ENCODE assay signal across 21 mouse cellular contexts in the genomic region with DNA sequence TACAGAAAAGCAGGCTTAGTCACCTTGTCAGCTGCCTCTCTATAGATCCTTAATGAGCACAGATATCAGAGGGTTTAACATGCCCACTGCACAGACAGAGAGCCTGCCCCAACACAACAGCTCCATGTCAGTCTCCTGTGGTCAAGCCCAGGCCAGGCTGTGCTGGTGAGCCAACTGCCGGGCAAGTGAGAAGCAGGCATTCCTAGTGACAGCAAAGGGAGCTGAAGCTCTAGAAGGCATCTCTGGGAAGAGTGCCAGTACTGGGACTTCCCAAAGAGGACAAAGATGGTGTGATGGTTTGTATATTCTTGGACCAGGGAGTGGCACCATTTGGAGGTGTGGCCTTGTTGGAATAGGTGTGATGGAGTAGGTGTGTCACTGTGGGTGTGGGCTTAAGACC. TPM values are rescaled to one million over a fixed set of nuclear protein-coding genes. Genes with fewer than 3 reads are reported as not detected.
"Had no signal": no experiment of that assay in that cellular context is flagged by ENCODE, and none has a peak within 500 bp of the region (broad histone marks: within the 10 kb centered on the region; RNA-seq: fewer than 3 reads in every experiment).

No protein-coding gene starts in this region.

- H3K27ac ChIP-seq: liver, embryonic 15.5 days; lung, embryonic 15.5 days; macrophage; midbrain, embryonic 13.5 days; midbrain, embryonic 15.5 days; neural tube, embryonic 12.5 days; stomach, embryonic 15.5 days; stomach, postnatal 0 days had no signal

- DNase-seq: liver, postnatal 0 days; lung, adult 2 months; lung, postnatal 14 days; lung, postnatal 36 days; right cerebral cortex, postnatal 14 days; thymus, adult 18-20 months; thymus, postnatal 14 days; thymus, postnatal 36 days had no signal

- H3K4me3 ChIP-seq: liver, embryonic 15.5 days; lung, embryonic 15.5 days; megakaryocyte, embryonic 14.5 days; midbrain, embryonic 13.5 days; midbrain, embryonic 15.5 days; neural tube, embryonic 12.5 days; stomach, embryonic 15.5 days had no signal

RNA-seq across cellular contexts. Expression of a gene that starts 27.1 kb away (rescaled TPM):
- total RNA-seq: megakaryocyte progenitor cell, adult 5-6 weeks; midbrain, postnatal 0 days; monocyte, adult 5-6 weeks had no signal

RNA-seq across cellular contexts. Expression of a gene that starts 55.6 kb away (rescaled TPM):
- total RNA-seq: megakaryocyte progenitor cell, adult 5-6 weeks; monocyte, adult 5-6 weeks; neutrophil, adult 5-6 weeks had no signal
